ENCODE assay signal across 8 mouse cellular contexts in the genomic region with DNA sequence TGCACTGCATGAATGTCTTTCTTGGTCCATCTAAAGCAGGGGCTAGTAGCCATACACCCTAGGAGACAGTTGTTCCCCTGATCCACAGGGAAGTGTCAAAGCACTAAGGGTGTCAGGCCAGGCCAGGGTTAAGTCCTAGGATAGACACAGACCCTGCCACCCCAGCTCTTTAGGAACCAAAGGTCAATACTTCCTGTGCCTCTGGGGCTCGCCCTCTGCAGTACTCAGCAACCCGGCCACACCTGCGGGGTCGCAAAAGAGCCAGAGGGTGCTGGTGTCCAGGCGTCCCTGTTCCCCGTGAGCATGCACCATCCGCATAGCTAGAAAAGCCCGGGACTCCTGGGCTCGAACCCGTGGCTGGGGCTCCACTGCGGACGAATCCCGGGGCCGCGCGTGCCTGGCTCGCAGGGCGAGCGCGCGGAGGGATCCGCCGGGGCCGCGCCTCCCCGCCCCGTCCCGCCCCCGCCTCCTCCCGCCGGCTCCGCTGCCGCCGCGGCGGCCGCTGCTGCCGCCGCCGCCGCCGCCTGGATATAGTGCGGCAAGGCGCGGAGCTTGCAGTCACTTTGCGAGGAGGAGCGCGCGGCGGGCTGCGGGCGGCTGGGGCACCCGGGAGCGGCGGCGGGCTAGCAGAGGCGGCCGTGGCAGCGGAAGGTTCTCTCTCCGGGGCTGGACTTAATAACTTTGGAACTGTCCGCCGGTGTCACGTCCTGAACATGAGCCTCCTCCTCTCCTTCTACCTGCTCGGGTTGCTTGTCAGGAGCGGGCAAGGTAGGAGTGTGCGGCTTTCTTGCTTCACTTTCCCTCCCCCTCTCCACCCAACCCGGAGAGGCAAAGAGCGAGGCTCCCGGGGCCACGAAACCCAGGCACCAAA. TPM values are rescaled to one million over a fixed set of nuclear protein-coding genes. Genes with fewer than 3 reads are reported as not detected.
A peak's percentile ranks its signal among the peaks of the same experiment; 100 is the strongest.
DNase-seq lines count a peak whose midpoint lies in the region; ATAC-seq lines count a peak whose summit lies in the region.

A gene (plus strand): TSS at position 497 of the 871 bp plus-strand sequence.

- under 1% methylated on average over 38 of the region's 70 CpGs for WGBS in hindbrain, embryonic 16.5 days

- H3K4me1 ChIP-seq in hindbrain, embryonic 16.5 days (ENCODE audit: control insufficient read depth, insufficient read depth, low read depth, low read length) = no peaks in the 10 kb centered on the region; the same call in 1 of the 2 replicates

- H3K9ac ChIP-seq in hindbrain, embryonic 16.5 days (ENCODE audit: low read depth, low read length) = peak within 1 kb of the TSS; percentile 83

- DNase-seq in adrenal gland, adult 18-20 months (ENCODE audit: low spot score in 2 of 2) = peak; percentile 46
- DNase-seq in cerebellum, postnatal 36 days = peak; percentile 75 to 77
- DNase-seq in gastrocnemius, adult 18-20 months (ENCODE audit: low spot score) = peak; percentile 11
- DNase-seq in left cerebral cortex, adult 18-20 months (ENCODE audit: low spot score in 2 of 2) = peak; percentile 67 to 70
- DNase-seq in lung, postnatal 25 days (ENCODE audit: low spot score) = peak; percentile 3
- peak; percentile 64 for DNase-seq in retina, postnatal 7 days (ENCODE audit: low read depth, low spot score)
- no peak for DNase-seq in c-Kit-positive CD71-positive TER-119-positive erythroid progenitor cells, embryonic 14.5 days (ENCODE audit: low spot score)

- no peaks in the 10 kb centered on the region for H3K27me3 ChIP-seq in hindbrain, embryonic 16.5 days (replicated peaks; ENCODE audit: control insufficient read depth, insufficient read depth, low read length)

- H3K9me3 ChIP-seq in hindbrain, embryonic 16.5 days (ENCODE audit: control insufficient read depth, low read length) = no peaks in the 10 kb centered on the region

- ATAC-seq in hindbrain, embryonic 16.5 days = peak; percentile 83

- H3K4me3 ChIP-seq in hindbrain, embryonic 16.5 days (ENCODE audit: low read length) = peak within 1 kb of the TSS; percentile 72

- peak within 1 kb of the TSS; percentile 81 for H3K4me2 ChIP-seq in hindbrain, embryonic 16.5 days (ENCODE audit: low read length)

- no peaks in the 10 kb centered on the region for H3K36me3 ChIP-seq in hindbrain, embryonic 16.5 days (ENCODE audit: control insufficient read depth, insufficient read depth, low read length)

- peak within 1 kb of the TSS; percentile 93 for H3K27ac ChIP-seq in hindbrain, embryonic 16.5 days (ENCODE audit: low read depth, low read length)

RNA-seq across cellular contexts. Expression of the gene that starts here (rescaled TPM):
- 1 to 10 TPM in 1 of 2 experiments, under 1 TPM in 1; 0.86 to 1.1 TPM for total RNA-seq in adrenal gland, adult 18-20 months (2021)
- under 1 TPM; 0.05 to 0.07 TPM for total RNA-seq in gastrocnemius, adult 18-20 months (2021)
- polyA plus RNA-seq in hindbrain, embryonic 16.5 days (2015; fragmentation: Nextera tagmentation; extraction: Ambion mirVana) = 25.0 and 28.6 TPM in 2 replicates
- total RNA-seq in left cerebral cortex, adult 18-20 months (2021) = 10 to 100 TPM; 74.1 to 78.6 TPM

Comparison
In these comparisons a context has a peak if more than half of its experiments do, and no peak if none do; other contexts are left out.
1. RNA of the gene that starts here (total RNA-seq): 74.1 to 78.6 TPM in left cerebral cortex, adult 18-20 months; 0.86 to 1.1 TPM in adrenal gland, adult 18-20 months and 0.05 to 0.07 TPM in gastrocnemius, adult 18-20 months; every median in the first group is over 10 times any median in the second.
2. Peak in DNase-seq in gastrocnemius, adult 18-20 months; RNA of the gene not detected or under 1 TPM.